Mouse (Mus musculus): Measurements from ENCODE around the gene Mtrr. TPM values are rescaled to one million over a fixed set of nuclear protein-coding genes. Genes with fewer than 3 reads are reported as not detected.

Mtrr gene
- total RNA-seq (2012; rRNA removed) (35.1 and 43.7 TPM in 2 replicates), total RNA-seq (2014; rRNA removed) (39.4 and 42.1 TPM in 2 replicates), polyA plus RNA-seq (2012; ENCODE audit: insufficient read length, low read depth) (40.2 and 45.9 TPM in 2 replicates)

- Histone ChIP-seq H3K27me3 (replicated peaks) (no peaks in the 10 kb centered on the region), H3K4me2 (ENCODE audit: insufficient read depth, low read depth, poor library complexity, severe bottlenecking) (peak within 1 kb of the TSS; percentile 51), H3K9me3 (replicated peaks; ENCODE audit: low read length) (no peaks in the 10 kb centered on the region), H3K4me1 (ENCODE audit: control insufficient read depth in 1 of 2, insufficient read depth in 2 of 2) (peaks cover 3 to 39% of the 10 kb centered on the region in 2 experiments; a peak in 3 of 4 replicates), H3K79me2 (replicated peaks; ENCODE audit: control insufficient read depth, extremely low read depth, insufficient read depth, poor library complexity, severe bottlenecking) (peaks cover 38% of the 10 kb centered on the region), H3K36me3 (replicated peaks in 1 of 2; ENCODE audit: control insufficient read depth in 1 of 2, insufficient read depth in 1 of 2, low read length in 1 of 2) (peaks cover 51 to 69% of the 10 kb centered on the region in 2 experiments), H3K27ac (ENCODE audit: insufficient read depth, low read depth) (0 out of 2 replicates have a peak within 1 kb of the TSS, but pooled peaks have one; percentile 2), H3K4me3 (replicated peaks in 1 of 3; ENCODE audit: low read depth in 2 of 3, low read length in 2 of 3, poor library complexity in 1 of 3) (peak within 1 kb of the TSS; percentile 65 to 95 (median 90)), H3K9ac (ENCODE audit: insufficient read depth, low read depth) (peak within 1 kb of the TSS; percentile 78)
- dilution Hi-C loops (cut with MboI; ENCODE audit: extremely low pct_ligation_motif_present, extremely low pct_unique_long_range_greater_than_20kb, low sequenced_read_pairs) = no loop called here
- in situ Hi-C loops (cut with MboI; ENCODE audit: low pct_ligation_motif_present, low pct_unique_long_range_greater_than_20kb, low sequenced_read_pairs) = loop anchor here (10.0 to 25.0 kb wide), 2 partner anchors 873 to 1230 kb away; partner anchors contain the start of gene Med10
- peak; percentile 76 for TF ChIP-seq ELF1 (IDR thresholded peaks at IDR 0.05; ENCODE audit: low read depth, low read length)
- no peak for TF ChIP-seq EP300 (IDR thresholded peaks at IDR 0.05; ENCODE audit: low read length)
- TF ChIP-seq CHD2 (IDR thresholded peaks at IDR 0.05; ENCODE audit: low read length) = peak; percentile 68
- TF ChIP-seq MXI1 (IDR thresholded peaks at IDR 0.05; ENCODE audit: low read depth, low read length) = peak; percentile 83
- TF ChIP-seq MAX (IDR thresholded peaks at IDR 0.05; ENCODE audit: low read length) = peak; percentile 90
- TF ChIP-seq E2F4 (IDR thresholded peaks at IDR 0.05; ENCODE audit: insufficient replicate concordance, low read depth, low read length) = peak; percentile 85; the same call in 1 of the 2 replicates
- TF ChIP-seq IRF4 (IDR thresholded peaks at IDR 0.05; ENCODE audit: low read depth, low read length) = no peak; the same call in 1 of the 2 replicates
- TF ChIP-seq CTCF (conservative IDR thresholded peaks at IDR 0.05 in 1 of 2, IDR thresholded peaks at IDR 0.05 in 1 of 2; ENCODE audit: low read depth in 2 of 2, low read length in 2 of 2) = no peak
- peak; percentile 47 for TF ChIP-seq USF1 (IDR thresholded peaks at IDR 0.05; ENCODE audit: low read depth, low read length)
- TF ChIP-seq ZNF384 (IDR thresholded peaks at IDR 0.05; ENCODE audit: low read depth, low read length) = no peak
- peak; percentile 52; the same call in 1 of the 2 replicates for TF ChIP-seq MEF2A (IDR thresholded peaks at IDR 0.05; ENCODE audit: borderline replicate concordance, low read depth, low read length)
- TF ChIP-seq ZC3H11A (IDR thresholded peaks at IDR 0.05; ENCODE audit: low read depth, low read length) = no peak
- TF ChIP-seq CHD1 (IDR thresholded peaks at IDR 0.05; ENCODE audit: low read depth, low read length) = no peak
- TF ChIP-seq PAX5 (IDR thresholded peaks at IDR 0.05; ENCODE audit: low read length) = no peak
- TF ChIP-seq UBTF (IDR thresholded peaks at IDR 0.05; ENCODE audit: low read depth, low read length) = no peak
- 0 out of 2 replicates have a peak, but pooled peaks have one; percentile 63 for TF ChIP-seq RCOR1 (conservative IDR thresholded peaks at IDR 0.05; ENCODE audit: low read depth, low read length)
- TF ChIP-seq USF2 (conservative IDR thresholded peaks at IDR 0.05; ENCODE audit: low read depth, low read length) = no peak
- TF ChIP-seq ZKSCAN1 (IDR thresholded peaks at IDR 0.05; ENCODE audit: borderline replicate concordance, low read depth, low read length) = no peak
- peak; percentile 96 for TF ChIP-seq POLR2A (IDR thresholded peaks at IDR 0.05; ENCODE audit: low read depth, low read length)
- TF ChIP-seq HCFC1 (IDR thresholded peaks at IDR 0.05; ENCODE audit: low read depth, low read length) = peak; percentile 78
- TF ChIP-seq NELFE (IDR thresholded peaks at IDR 0.05; ENCODE audit: low read depth, low read length) = peak; percentile 91
- peak; percentile 82 for TF ChIP-seq SIN3A (IDR thresholded peaks at IDR 0.05; ENCODE audit: low read length)
- TF ChIP-seq GABPA (IDR thresholded peaks at IDR 0.05; ENCODE audit: insufficient replicate concordance, low read depth, low read length) = no peak
- peak; percentile 57; the same call in 1 of the 2 replicates for TF ChIP-seq POLR2AphosphoS2 (IDR thresholded peaks at IDR 0.05; ENCODE audit: low read depth, low read length)
- 0 out of 2 replicates have a peak, but pooled peaks have one; percentile 74 for TF ChIP-seq MAZ (IDR thresholded peaks at IDR 0.05; ENCODE audit: low read depth, low read length)
- no peak for TF ChIP-seq ETS1 (conservative IDR thresholded peaks at IDR 0.05; ENCODE audit: low read depth, low read length)
- TF ChIP-seq TCF12 (IDR thresholded peaks at IDR 0.05; ENCODE audit: low read depth, low read length) = peak; percentile 81
- TF ChIP-seq MAFK (IDR thresholded peaks at IDR 0.05; ENCODE audit: insufficient replicate concordance, low read length) = no peak
- peak; percentile 89 for TF ChIP-seq MYC (IDR thresholded peaks at IDR 0.05; ENCODE audit: low read depth, low read length)
- peak; percentile 92 for TF ChIP-seq NRF1 (IDR thresholded peaks at IDR 0.05; ENCODE audit: low read depth, low read length)
- peak; percentile 66 for TF ChIP-seq BHLHE40 (IDR thresholded peaks at IDR 0.05; ENCODE audit: low read depth, low read length)
- no peak for TF ChIP-seq RAD21 (IDR thresholded peaks at IDR 0.05; ENCODE audit: low read depth, low read length)
- TF ChIP-seq JUND (conservative IDR thresholded peaks at IDR 0.05; ENCODE audit: low read depth, low read length) = no peak
- peak; percentile 66; the same call in 1 of the 2 replicates for TF ChIP-seq KAT2A (IDR thresholded peaks at IDR 0.05; ENCODE audit: insufficient replicate concordance, low read length)
- peak; percentile 38; the same call in 1 of the 2 replicates for TF ChIP-seq ZMIZ1 (IDR thresholded peaks at IDR 0.05; ENCODE audit: low read depth, low read length)
- TF ChIP-seq TBP (conservative IDR thresholded peaks at IDR 0.05; ENCODE audit: low read depth, low read length) = 0 out of 2 replicates have a peak, but pooled peaks have one; percentile 30
- TF ChIP-seq JUN (IDR thresholded peaks at IDR 0.05; ENCODE audit: insufficient read depth, low read depth, low read length) = no peak
- DNase-seq (ENCODE audit: extremely low read depth) = peak; percentile 93
Measured at GRCm38 (mm10) chr13:68581747-68582516, at the start of gene Mtrr, which contains the start of gene Fastkd3. Gene Mtrr, minus strand, starts transcription at chr13:68582149. Gene Fastkd3, plus strand, starts transcription at chr13:68582234.

Measured in CH12.LX (cell line).